Mouse (Mus musculus): ENCODE measurements at regions not wholly inside any gene's neighbourhood (a gene's known extent, or its start where the extent isn't known, plus 50 kb on each side); places are given as distances from the start of the nearest gene placed in this dataset.

DNA sequence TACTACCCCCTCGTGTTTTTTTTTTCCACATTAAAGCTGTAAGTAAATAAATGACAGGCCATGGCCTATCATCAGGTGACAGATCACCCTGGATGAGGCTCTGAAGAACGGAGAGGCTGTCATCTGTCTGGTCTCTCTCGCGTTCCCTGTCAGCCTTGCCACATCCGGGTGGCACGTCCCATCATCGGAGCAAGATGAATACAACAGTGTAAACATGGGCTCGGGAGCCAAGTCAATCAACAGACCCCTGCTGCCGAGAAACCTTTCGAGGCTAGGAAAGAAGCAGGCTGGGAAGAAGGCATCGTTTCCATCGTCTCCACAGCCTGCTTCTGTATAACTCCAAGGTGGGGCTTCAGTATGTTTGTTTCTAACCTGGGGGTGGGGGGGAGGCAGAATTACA lies 286.8 kb upstream of the Id4 start:
- TF ChIP-seq POLR2A (IDR thresholded peaks at IDR 0.05; ENCODE audit: borderline replicate concordance, insufficient read depth, low read length): no peak
- TF ChIP-seq CTCF (IDR thresholded peaks at IDR 0.05; ENCODE audit: borderline replicate concordance, insufficient read depth, low read depth, low read length): no peak
